Mouse (Mus musculus) embryo, embryonic 10.5 days (tissue): Measurements from ENCODE around the gene Sema6d.

Experiments used
- DNase-seq: peaks from one replicate; pipeline ENCODE4 v3.0.0-alpha.2; 2015; ENCODE audit warnings: low spot score

Gene Sema6d

DNA sequence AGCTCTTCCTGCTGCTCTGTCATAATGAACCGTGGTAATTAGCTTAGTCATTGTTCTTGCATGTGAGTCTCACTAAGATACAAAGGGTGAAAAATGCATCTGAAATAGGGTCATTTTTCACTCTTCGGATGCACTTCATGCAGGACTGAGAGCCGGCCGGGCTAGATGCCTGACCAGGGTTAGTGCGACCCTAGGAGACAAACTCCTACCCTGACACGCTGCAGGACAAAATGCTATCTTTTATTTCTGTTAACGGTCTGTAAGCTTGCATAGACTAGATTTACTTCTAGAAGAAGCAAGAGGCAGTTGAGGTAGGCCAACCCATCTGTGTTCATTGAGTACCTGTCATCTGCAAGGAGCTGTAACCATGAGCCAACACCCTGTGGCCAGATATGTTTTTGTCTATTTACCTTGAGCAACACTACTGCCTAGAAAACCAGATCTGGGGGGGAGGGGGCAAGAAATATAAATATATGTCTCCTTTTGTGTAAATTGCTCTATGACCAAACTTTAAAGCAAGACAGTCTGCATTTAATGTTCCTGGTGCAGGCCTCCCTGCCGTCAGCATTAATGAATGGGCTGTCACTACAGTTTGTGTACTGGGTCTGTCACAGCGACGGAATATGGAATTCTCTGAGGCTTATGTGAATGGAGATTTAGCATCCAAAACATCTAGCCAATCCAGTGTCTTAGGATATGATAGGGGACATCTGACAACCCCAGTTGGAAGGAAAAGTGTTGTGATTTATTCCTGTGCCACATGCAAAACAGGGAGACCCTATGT is 523.1 kb downstream of the Sema6d start:
- no peak for DNase-seq

DNA sequence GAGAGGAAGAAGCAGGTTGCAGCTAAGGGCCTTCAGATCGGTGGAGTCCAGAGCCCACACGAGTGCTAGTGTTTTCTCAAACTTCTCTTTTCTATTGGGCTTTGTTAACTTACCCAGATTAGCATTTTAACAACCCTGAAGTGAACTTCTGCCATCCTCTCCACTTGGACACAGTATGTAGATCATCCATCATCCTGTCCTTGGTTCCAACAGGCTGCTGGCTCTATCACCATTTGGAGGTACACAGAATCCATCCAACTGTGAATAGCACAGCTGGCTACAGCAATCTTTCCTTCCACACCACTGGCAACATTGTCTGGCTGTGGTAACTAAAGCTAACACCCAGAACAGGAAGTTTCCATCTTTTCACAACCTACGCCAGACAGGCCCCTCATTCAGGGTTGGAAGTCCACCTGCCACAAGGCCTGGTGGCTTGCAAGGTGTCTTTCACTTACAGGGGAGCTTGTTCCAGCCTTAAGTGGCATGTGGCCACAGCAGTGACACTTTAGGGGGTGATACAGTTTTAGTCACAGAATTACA is 524.0 kb downstream of the Sema6d start:
- peak; percentile 57 for DNase-seq

DNA sequence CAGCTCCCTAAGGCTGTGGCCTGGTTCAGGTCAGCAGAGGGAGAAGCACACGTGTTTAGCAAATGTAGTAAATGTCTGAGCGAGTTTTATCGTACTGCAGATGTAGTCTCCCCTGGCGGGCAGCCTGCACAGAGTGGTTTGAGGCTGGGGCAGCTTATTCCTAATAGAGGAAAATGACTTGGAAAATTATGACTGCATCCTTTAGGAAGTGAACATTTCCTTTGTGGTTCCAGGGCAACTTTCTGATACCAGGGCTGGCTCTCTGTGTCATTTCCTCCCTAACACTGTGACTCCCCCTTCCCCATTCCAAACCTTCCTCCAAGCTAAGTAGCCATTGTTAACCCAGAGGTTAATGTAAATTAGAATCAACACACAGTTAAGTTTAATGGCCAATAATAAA is 527.0 kb downstream of the Sema6d start:
- no peak for DNase-seq

DNA sequence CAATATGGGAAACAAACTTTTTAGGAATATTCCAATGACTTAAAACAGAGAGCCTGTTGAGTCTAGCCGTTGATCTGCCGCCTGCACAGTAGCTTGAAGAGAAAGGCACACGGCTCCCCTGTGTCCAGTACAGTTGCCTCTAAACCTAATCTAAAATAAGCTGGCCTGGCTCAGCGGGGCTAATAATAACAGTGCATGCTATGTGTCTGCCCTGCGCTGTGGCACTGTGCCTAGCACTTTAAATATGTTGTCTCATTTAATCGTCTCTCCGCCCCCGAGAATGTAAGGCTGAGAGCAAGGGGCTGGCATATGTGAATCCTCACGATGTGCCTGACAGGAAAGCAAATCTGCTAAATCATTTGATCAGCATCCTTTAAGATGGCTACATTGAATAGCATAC is 527.7 kb downstream of the Sema6d start:
- DNase-seq: no peak

DNA sequence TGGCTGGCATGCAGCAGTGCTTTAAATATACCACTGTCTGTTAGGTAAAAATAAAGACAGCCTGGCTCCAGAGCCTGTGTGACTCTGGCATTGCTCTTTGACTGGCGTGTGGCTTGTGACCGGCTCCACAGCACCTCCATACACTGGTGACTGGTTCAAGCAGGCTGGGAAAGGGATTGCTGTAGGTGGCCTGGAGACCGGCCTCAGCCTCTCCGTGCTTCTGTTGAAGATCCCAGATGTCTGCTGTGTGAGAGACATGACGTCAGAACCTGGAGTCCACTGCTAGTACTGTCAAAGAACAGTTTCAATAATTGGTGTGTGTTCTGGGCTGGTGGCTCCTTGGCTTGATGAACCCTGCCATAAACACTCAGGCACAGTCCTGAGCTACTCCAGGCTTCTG is 528.3 kb downstream of the Sema6d start:
- no peak for DNase-seq

DNA sequence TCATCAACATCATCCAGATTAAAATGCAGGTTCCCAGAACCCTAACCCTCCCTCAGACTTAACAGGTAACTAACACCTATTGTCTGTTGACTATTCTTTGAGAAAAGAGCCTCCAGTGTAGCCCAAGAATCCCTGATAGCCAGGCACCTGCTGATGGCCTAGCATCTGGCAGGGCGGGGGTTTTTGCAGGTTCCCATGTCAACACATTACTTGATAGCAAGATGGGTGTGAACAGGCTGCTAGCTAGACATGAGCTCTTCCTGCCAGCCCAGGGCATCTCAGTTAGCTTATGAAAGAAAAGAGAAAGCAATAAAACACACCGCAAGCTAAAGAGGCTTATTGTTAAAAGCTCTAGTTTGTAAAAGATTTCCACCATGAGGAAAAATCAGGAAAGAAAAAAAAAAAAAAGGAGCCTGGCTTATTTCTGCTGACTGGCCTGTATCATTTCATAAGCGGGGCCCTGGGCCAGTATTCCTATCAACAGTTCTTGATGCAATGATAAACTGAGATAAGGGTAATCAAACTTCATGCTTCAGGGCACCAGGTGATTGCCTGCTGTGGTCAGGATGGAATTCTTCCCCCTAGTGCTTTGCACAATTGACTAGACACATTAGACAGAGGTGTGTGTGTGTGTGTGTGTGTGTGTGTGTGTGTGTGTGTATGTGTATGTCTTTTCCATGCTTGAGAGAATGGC is 528.9 kb downstream of the Sema6d start:
- no peak for DNase-seq

DNA sequence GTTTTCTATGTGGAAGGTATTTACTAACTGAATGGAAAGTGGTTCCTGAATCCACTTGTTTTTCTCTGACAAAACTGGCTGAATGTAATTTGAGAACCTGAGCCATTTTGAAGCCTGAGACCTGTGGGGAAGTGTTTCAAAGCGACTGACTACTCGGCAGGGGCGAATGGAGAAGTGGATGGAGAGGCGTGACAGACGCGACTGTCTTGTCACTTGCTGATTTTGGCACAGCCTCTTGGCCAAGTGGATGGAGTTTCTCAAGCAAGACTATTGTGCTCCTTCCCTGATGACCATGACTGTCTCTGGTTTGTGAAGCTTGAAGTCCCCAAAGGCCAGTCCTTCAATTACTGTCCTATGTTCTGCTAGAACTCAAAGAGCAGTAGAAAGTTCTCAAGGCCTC is 530.7 kb downstream of the Sema6d start:
- no peak for DNase-seq

DNA sequence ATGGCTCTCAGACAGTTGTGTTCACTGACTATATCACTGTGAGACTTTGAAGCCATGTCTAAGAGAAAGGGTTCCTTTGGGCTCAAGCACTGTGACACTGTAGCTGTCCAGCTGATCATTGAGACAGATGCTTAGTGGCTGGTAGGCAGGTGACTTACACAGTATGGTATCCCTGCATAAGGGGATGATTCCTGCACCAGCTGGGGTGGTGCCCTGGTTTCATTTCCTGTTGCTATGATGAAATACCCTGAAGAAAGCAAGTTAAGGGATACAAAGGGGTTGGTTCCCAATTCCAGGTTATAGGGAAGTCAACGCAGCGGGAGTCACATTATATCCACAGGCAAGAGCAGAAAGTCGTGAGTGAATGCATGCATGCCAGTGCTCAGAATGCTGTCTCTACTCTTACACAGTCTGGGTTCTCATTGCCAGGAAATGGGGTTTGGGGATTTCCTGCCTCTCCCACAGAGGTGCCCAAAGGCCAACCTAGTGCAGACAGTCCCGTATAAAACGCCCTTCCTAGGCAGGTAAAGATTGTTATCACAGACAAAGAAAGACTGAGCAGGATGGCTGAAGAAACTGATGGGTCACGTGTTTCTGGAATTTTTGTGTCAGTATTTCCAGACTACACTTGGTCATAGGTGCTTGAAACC is 532.3 kb downstream of the Sema6d start:
- no peak for DNase-seq

DNA sequence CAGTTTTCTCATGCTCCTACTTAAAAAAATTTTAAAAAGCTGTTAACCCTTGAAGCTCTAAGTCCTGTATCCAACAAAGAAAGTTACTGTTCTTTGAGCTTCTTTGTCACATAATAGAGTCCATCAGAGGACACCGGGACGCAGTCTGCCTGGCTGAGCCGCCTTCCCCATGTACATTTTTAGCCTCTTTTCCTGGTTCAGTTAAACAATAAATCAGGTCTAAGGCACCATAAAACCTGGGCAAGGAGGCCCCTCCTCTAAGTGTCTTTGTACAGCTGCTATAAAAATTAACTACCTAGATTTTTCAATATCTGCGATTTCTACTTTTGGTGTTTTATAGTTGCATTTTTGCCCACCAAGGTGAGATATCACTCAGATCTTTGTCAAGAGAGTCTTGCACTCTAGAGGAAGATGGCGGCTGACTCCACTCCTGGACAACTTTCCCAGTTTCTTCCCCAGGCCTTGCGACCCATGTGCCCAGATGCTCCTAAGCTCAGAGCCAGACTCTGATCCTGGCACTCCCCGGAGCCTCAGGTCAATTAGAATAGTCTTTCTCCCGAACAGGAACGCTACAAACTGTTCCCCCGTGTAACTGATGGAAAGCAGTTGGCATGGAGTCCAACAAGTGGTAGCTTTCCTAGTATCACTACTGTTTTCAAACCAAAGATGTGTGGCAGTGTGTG is 534.6 kb downstream of the Sema6d start:
- DNase-seq: no peak

DNA sequence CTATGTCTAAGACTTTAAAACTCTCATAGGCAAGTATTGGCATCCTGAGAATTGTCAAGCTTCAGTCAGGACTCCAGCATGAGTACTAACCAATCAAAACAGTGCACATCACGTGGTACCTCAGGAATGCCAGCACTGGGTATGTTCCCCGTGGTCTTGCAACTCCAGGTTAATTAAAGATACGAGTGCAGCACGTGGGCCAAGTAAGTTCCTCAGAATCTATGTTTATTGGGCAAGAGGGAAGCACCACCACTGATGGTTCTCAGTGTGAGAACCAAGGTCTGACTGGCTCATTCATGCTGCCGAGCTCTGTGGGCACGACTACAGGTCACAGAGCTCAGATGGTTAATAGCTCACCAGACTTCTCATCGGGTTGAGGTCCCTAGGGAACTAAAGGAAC is 536.7 kb downstream of the Sema6d start:
- DNase-seq: no peak

DNA sequence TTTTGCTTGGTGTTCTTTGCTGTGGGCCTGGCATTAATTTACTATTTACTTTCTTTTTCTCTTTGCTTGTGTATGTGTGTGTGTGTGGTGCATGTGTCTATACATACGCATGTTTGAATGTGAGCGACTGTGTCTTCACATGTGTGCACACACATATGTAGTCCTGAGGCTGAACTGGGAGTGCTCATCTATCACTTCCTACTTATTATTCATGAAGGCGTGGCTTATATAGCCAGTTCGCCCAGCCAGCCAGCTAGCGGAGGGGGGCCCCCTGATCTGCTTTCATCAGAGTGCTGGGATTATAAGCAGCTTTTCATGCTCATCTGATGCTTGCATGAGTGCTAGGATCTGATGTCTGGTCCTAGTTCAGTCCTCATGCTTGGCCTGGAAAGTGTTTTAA is 537.9 kb downstream of the Sema6d start:
- DNase-seq: no peak

DNA sequence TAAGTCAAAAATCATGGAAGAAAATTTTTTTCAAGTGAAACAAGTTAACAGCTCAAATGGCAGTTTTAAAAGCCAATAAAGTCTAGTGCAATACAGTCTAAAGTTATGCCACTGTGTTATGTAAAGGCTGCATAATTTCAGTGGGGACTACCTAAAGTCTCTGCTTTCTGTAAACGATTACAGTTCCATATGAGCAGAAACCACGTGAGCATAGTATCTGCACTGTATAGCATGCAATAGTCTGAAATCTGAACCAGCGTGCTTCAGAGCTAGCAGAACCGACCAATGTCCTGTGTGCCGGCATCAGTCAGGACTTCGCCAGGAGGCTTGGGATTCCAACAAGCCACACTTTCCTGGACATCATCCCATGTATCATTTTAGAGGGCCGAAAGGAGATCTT is 538.9 kb downstream of the Sema6d start:
- no peak for DNase-seq

DNA sequence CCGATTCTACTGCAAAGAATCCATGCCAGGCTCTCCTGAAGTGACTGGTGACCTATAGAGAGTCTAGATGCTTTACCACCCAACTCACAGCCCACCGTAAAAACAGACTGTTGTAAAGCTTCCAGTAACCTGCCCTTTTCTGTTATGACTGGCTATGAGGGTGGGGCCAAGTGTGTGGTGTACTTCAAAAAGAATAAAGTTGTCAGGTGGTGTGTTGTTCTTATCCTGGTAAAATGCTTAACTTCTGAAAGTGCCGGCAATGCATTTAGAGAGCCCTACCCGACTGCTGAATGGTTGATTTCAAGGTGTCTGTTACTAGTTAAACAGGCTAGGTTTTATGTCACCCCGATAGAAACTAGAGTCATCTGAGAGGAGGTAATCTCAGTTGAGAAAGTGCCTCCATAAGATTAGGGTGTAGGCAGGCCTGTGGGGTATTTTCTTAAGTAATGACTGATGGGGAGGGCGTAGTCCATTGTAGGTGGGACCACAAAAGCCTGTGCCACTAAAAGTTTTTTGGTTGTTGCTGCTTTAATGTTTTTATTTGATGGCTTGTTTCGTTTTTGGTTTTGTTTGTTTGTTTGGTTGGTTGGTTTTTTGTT is 544.7 kb downstream of the Sema6d start:
- no peak for DNase-seq

DNA sequence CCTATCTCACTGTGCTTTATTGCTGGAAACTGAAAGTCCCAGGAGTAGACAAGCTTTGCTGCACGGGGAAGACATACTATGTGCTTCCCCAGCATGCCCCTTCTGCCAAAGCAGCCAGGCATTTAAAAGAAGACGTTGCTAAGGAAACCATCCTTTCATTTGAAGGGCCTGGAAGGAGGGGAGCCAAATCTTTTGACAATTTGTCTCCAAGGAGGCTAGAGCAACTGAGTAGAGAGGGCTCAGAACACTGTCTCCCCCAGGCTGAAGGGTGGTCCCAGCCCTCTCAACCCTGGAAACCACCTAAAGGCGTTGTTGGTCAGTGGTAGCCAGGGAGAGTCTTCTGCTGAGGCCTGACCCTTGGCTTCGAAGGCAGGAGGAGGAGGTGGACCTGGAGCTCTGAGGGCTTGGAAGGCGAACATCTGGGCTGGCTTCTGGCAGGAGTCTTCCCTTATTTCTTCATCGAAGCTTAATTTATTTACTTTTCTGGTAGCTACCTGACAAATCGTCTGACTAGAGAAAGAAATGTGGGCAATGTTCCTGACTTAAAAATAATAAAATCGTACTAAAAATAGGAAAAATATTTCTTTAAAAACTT is 545.6 kb downstream of the Sema6d start:
- no peak for DNase-seq

DNA sequence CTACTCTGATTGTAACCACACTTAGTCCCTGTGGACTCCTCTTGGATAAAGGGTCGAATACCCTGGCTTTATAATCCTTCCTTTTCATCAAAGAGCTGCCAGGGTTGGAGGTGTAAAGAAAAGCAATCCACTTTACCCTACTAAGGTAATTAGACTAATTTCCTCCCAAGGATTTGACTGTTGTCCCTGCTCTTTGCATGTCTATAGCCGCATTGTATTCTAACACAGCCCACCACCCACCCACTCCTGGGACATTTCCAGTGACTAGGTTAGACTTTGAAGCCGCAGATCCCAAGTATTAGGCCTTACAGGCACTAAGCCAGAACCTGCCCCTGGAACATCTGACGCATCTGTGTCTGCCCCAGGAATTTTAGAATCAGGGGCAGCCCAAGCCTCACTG is 547.3 kb downstream of the Sema6d start:
- no peak for DNase-seq

DNA sequence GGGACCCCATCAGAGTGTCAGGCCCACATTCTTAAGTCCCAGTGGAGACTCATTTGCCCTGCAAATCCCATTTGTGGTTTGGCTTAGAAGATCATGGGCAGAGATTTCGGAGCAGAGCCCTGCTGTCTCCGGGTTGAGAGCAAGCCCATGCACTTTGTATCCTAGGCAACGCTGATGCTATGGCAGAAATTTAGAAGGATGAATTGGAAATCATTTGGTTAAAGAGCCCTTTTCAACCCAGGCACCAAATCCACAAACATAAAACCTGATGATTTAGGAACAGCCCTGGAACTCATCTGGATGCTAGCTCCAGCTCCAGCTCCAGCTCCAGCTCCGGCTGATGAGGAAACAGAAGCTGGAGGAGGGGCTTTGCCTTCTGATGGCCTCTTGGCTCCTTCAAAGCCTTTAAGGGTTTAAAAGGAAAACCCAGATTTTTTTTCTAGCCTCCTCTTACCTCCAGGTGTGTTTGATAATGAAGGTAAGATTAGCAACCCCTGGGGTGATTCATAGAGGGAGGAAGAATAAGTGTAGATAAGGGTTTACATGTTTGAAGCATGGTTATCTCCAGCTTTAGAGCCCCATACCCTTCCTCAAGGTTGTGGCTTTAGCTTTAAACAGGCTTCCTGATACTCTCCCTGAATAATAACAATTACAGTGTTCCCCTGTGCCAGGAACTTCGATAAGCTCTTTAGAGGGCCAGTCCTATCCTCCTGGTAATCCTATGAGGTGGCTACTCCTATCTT is 549.6 kb downstream of the Sema6d start:
- DNase-seq: peak; percentile 28

DNA sequence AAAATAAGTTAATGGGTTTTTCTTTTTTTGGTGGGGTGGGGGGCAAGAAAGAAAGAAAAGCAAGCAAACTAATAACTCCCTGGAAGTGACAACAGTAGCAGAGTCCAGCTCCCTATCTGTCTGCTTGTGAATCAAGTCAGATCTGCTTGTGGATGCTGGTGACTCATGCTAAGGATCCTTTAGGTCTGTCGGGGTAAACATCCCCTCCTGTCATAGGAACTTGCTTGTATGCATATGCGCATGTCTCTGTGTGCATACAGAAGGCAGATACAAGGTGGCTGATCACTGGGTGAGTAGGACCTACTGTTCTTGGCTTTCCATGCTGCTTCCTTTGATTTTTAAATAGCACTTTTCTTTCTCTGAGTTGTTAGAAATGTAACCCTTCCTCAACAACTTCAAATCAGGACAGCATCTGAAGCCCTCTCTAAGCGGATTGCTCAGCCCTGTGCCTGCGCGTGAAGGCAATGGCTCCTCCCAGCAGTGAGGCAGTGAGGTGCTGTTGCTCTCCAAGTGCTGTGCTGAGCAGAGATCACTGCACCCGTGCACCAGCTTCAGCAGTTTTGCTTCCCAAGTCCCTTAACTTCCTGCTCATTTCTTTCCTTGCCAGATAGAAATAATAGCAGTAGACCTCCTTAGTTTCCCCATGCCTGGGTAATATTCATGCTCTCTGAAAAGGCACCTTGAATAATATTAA is 550.9 kb downstream of the Sema6d start:
- DNase-seq: no peak

DNA sequence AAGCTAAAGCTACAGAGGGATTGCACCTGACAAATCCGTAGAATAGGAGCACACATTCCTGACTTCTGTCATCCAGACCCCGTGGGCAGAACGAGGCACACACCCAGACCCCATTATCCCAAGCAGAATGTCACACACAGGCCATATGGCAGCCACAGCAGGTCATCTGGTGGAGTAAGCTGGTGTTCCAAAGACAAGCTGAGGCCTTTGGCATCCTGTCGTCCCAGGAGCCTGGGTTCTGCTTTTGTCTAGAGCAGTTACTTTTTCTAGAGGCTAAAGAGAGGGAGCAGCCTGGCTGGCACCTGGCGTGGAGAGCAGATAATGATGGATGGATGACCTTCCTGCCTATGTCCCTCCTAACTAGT is 551.4 kb downstream of the Sema6d start:
- DNase-seq: no peak

DNA sequence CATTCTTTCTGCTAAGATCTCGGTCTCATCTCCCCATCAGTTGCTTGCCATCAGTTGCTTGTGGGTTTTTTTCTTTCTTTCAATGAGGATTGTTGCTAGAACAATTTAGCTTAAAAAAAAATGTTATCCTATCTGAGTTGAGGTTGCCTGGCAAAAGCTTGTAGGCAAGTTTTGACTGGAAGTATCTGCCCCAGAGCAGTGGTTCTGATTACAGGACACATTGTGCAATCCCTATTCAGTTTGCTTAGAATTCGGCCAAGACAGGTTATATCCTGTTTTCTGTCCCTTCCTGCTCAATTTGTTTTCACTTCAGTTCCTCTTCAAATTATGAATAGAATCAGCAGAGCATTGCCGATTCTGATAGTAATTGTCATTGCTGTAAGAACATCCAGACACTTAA is 552.4 kb downstream of the Sema6d start:
- no peak for DNase-seq

DNA sequence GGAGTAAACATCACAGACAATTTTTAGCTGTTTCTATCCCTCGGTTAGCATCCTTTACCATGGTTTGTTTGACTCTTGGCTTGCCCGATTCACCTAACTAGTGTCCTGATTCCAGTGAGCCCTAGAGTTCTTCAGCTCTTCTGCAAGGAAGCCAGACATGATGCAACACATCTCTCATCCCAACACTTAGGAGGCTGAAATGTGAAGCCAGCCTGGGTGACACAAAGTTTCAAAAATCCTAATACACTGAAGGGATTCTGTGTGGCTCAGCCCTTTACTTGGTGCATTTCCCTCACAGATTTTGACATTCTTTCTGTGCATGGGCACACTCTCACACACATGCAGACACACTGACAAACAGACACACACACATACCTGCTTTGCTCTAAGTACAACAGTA is 560.8 kb downstream of the Sema6d start:
- no peak for DNase-seq
